Mouse (Mus musculus) heart, postnatal 0 days (tissue): Measurements from ENCODE around the gene Defb21.

Experiments used
- CTCF ChIP-seq: IDR thresholded peaks from 2 replicates; pipeline ENCODE4 v1.5.1; 2016; ENCODE audit warnings: antibody characterized with exemption, control low read depth, low read depth
- EP300 ChIP-seq: IDR thresholded peaks from 2 replicates; pipeline ENCODE4 v1.6.1; 2016; ENCODE audit warnings: antibody characterized with exemption, low read depth

DNA sequence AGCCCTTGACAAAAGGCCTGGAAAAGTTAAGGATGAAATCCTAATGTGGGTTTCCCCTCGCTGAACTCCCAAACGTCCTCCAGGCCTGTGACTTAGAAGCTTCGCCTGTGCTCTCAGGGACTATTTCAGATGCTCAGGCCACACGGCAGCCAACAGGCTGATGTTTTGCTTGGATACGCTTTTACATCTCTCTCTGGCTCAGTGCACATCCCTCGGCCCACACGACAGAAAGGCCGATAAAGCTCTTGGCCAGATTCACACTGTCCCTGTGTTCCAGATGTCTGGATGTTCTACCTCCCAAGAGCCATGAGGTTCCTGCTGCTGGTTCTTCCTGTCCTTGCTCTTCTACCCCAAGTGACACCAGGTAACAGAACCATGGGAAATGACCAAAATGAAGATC is 940 bp downstream of the Defb21 start:
- TF ChIP-seq CTCF: no peak
- no peak for TF ChIP-seq EP300
